Mouse (Mus musculus) olfactory bulb, adult 2 months (tissue): Measurements from ENCODE around the gene Lpar1.

Source experiments
- CTCF ChIP-seq: fragments of 200-500 bp; IDR thresholded peaks from 2 replicates; pipeline ENCODE4 v1.5.1; 2012; ENCODE audit warnings: low read depth, mild to moderate bottlenecking, low read length, moderate library complexity; ENCODE audit not compliant: insufficient read depth
- POLR2A ChIP-seq: fragments of 200-500 bp; IDR thresholded peaks from 2 replicates; pipeline ENCODE4 v1.6.1; 2012; ENCODE audit warnings: mild to moderate bottlenecking, low read depth, low read length, moderate library complexity; ENCODE audit not compliant: insufficient read depth

DNA sequence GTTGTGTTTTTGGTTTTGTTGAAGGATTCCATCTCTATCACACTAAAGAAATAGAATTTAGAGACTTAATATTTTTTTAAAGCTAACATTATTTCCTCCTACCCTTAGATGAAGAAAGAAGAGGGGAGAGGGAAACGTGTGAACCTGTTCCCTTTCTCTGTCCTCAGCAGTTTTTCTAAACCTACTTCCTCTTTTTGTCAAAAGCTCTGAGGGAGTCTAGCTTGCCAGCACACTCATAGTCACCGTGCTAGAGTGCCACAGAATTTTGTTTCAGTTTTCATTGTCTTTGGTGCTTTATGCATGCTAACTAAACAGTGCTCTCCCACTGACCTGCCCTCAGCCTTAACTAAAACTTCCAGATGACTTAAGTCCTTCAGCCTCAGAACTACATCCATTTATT lies 32.2 kb upstream of the Lpar1 start:
- TF ChIP-seq CTCF (no peak), POLR2A (no peak)
